Mouse (Mus musculus) Patski (cell line): ENCODE data around the gene Btaf1. TPM values are rescaled to one million over a fixed set of nuclear protein-coding genes. Genes with fewer than 3 reads are reported as not detected.

Experiments used
- ATAC-seq: fragments of 100-300 bp; one replicate; pipeline ENCODE4 v1.8.0; 2021
- CTCF ChIA-PET: fragments of 350-600 bp; sonication (Branson Sonifier 250); formaldehyde crosslinking; loops from one replicate; lab custom pipeline; 2022; ENCODE audit warnings: inconsistent platforms; lab: Charles Lee
- POLR2A ChIA-PET: fragments of 350-600 bp; sonication (Branson Sonifier 250); formaldehyde crosslinking; loops from one replicate; lab custom pipeline; 2022; ENCODE audit warnings: antibody characterized with exemption, inconsistent platforms; lab: Charles Lee
- DNase-seq: peaks from one replicate; pipeline ENCODE4 v3.0.0-alpha.2; 2011; ENCODE audit warnings: low read depth, low spot score
- H3K27me3 ChIP-seq: fragments of 371-371 bp; one replicate; pipeline ENCODE4 v1.5.1; 2021
- CTCF ChIP-seq: fragments of 100-300 bp; IDR thresholded peaks from one replicate; pipeline ENCODE4 v1.5.1; 2021
- in situ Hi-C: fragments of 300-500 bp; cut with MboI; formaldehyde crosslinking; loops from 3 replicates; pipeline ENCODE4 v1.11.1; 2018; ENCODE audit warnings: low pct_unique_long_range_greater_than_20kb, mixed read lengths
- polyA plus RNA-seq: library from polyadenylated mRNA; unstranded; gene quantifications from one replicate; pipeline ENCODE4 v1.2.3, GENCODE M21; 2021

Btaf1 gene
- polyA plus RNA-seq, 1 experiment from 2014 or later = 24.3 TPM

GRCm38 (mm10) chr19:37048507-37048906 lies 122.6 kb downstream of the Btaf1 start:
- in situ Hi-C loops = no loop called here
- TF ChIP-seq CTCF = no peak
- POLR2A ChIA-PET = no interaction called here
- CTCF ChIA-PET = no interaction called here
- no peak for DNase-seq
- no peaks in the 10 kb centered on the region for H3K27me3 ChIP-seq
- ATAC-seq = no peak

- DNase-seq (no peak), ATAC-seq (peak; percentile 51)
- TF ChIP-seq CTCF = peak; percentile 75
- no peaks in the 10 kb centered on the region for H3K27me3 ChIP-seq
- POLR2A ChIA-PET = no interaction called here
- in situ Hi-C loops = loop anchor here (5.0 kb wide), 1 partner anchor 212 kb away; no protein-coding TSS in a partner anchor
- CTCF ChIA-PET = interaction anchor here (0.7 to 2.6 kb wide), 14 partner anchors 9 to 221 kb away, joined by 3 to 9 read pairs (median 4); partner anchors contain the start of gene Cpeb3
Observed at GRCm38 (mm10) chr19:37050643-37051345, 124.9 kb downstream of the Btaf1 start.

GRCm38 (mm10) chr19:37055976-37056556 lies 130.2 kb downstream of the Btaf1 start:
- TF ChIP-seq CTCF = no peak
- H3K27me3 ChIP-seq = no peaks in the 10 kb centered on the region
- in situ Hi-C loops = no loop called here
- no peak for ATAC-seq
- ChIA-PET POLR2A (no interaction called here), CTCF (interaction anchor here (0.7 to 1.9 kb wide), 3 partner anchors 10 to 155 kb away, joined by 3 to 4 read pairs (median 4); no protein-coding TSS in a partner anchor)
- DNase-seq = no peak

GRCm38 (mm10) chr19:37057161-37057905 lies 131.5 kb downstream of the Btaf1 start:
- CTCF ChIA-PET = interaction anchor here (0.7 to 1.9 kb wide), 5 partner anchors 8 to 151 kb away, joined by 3 to 5 read pairs (median 4); partner anchors contain the start of gene Cpeb3
- H3K27me3 ChIP-seq = no peaks in the 10 kb centered on the region
- ATAC-seq = peak; percentile 60
- POLR2A ChIA-PET = no interaction called here
- in situ Hi-C loops = no loop called here
- DNase-seq = no peak
- no peak for TF ChIP-seq CTCF

GRCm38 (mm10) chr19:37059623-37060022 lies 133.7 kb downstream of the Btaf1 start:
- ChIA-PET POLR2A (interaction anchor here (1.0 kb wide), 1 partner anchor 13 kb away, joined by 3 read pairs; no protein-coding TSS in a partner anchor), CTCF (interaction anchor here (0.8 to 1.3 kb wide), 2 partner anchors 9 to 137 kb away, joined by 3 to 4 read pairs; no protein-coding TSS in a partner anchor)
- in situ Hi-C loops = no loop called here
- H3K27me3 ChIP-seq = no peaks in the 10 kb centered on the region
- DNase-seq = peak; percentile 43
- peak; percentile 72 for ATAC-seq
- TF ChIP-seq CTCF = no peak

- TF ChIP-seq CTCF = no peak
- H3K27me3 ChIP-seq = no peaks in the 10 kb centered on the region
- CTCF ChIA-PET = interaction anchor here (0.8 to 1.3 kb wide), 2 partner anchors 10 to 137 kb away, joined by 3 to 4 read pairs; no protein-coding TSS in a partner anchor
- no peak for ATAC-seq
- POLR2A ChIA-PET = interaction anchor here (0.9 to 1.0 kb wide), 2 partner anchors 13 to 116 kb away, joined by 3 to 10 read pairs; no protein-coding TSS in a partner anchor
- no peak for DNase-seq
- in situ Hi-C loops = no loop called here
Observed at GRCm38 (mm10) chr19:37060078-37060477, 134.2 kb downstream of the Btaf1 start.

Other genes starting within 250 kb of the Btaf1 start
- gene Ppp1r3c, start 189.4 kb upstream of the Btaf1 start, polyA plus RNA-seq = 0.08 TPM
- gene Tnks2, start 91.8 kb upstream of the Btaf1 start, polyA plus RNA-seq = 117 TPM
- 2.6 TPM for gene Fgfbp3, start 6.5 kb upstream of the Btaf1 start, polyA plus RNA-seq